Mouse (Mus musculus): ENCODE results near the gene H2-D1.
"Not testable (repeated sequence)": the region's sequence is repeated elsewhere in the genome, so short reads cannot be mapped to it uniquely, and the experiment has no call there.

Gene H2-D1

DNA sequence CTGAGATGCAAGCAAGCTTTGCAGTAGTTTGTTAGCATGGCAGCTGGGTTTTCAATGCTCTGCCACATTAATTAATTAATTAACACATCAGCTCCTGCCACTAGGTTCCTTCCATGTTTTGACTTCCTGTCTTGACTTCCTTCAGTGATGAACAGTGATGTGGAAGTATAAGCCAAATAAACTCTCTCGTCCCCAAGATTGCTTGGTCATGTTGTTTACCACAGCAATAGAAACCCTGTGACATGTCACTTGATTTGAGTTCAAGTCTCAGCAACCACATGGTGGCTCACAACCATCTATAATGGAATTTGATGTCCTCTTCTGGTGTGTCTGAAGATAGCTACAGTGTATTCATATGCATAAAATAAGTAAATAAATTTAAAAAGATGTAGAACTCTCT is 5.2 kb upstream of the H2-D1 start:
- DNase-seq (ENCODE audit: low spot score): no peak

DNA sequence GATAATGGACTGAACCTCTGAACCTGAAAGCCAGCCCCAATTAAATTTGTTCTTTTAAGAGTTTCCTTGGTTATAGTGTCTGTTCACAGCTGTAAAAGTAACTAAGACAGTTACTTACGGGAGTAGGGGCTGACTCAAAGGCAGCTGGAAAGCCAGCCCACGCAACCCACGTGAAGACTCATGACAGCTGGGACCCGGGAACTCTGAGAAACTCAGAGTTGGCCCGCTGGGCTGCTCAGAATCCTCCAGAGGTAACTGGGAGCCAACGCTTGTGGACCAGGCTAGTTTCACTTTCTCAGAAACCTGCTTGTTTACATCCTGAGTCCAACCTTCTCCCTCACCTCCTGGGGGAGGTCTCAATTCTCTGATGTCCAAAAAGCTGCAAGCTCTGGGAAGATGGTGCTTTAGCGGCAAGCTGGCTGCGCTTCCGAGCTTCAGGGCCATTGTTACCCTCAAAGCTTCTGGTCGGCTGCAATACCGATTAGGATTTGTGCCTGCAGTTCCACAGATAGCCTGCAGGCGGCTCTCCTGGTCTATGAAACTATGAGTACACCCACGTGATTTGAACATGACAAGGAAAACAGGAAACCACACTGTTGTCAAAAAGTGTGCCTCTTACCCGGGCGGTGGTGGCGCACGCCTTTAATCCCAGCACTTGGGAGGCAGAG is 4.6 kb upstream of the H2-D1 start:
- DNase-seq (ENCODE audit: low spot score): peak; percentile 93

DNA sequence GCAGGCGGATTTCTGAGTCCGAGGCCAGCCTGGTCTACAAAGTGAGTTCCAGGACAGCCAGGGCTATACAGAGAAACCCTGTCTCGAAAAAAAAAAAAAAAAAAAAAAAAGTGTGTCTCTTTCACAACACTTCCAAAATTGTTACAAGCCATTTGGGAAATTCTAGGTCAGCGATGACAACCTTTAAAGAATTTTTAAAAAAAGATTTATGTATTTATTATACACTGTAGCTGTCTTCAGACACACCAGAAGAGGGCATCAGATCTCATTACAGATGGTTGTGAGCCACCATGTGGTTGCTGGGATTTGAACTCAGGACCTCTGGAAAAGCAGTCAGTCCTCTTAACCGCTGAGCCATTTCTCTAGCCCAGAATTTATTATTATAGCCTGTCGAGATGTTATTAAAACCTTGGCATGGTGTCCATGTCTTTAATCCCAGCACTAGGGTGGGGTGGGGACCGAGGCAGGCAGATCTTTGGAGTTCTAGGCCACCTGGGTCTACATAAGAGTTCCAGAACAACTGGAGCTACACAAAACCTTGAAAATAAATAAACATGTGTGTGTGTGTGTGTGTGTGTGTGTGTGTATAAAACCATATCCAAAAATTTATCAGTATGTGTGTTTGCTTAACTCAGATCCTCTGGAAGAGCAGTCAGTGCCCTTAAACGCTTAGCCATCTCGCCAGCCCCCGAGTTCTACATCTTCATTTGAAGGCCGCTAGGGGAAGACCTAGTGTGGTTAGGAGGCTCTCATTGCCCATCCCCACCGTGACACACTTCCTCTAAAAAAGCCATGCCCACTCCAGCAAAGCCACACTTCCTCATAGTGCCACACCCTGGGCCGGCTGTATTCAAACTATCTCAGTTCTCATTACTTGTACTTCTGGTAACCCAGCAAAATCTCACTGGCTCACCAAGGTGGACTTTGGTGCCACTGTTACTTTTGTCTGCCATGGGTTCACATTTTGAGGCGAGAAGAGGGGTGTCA is 3.7 kb upstream of the H2-D1 start:
- peak; percentile 53 for DNase-seq (ENCODE audit: low spot score)

DNA sequence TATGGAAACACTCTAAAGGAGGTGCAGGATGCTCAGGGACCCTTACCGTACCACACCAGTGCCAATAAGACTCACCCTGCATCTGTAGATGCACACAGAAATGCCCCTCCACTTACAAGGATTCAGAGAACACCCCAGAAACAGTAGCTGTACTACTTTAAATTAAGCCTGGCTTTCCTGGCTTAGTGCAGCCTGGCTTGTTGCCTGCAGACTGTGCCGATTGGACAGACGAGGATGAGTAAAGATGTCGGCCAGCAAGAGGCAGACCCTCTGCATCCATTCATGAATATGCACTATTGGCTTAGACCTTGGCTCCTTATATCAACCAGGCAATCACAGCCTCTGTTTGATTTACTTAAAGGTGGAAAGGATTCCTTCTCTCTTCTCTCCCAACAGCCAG is 2.9 kb upstream of the H2-D1 start:
- DNase-seq (ENCODE audit: low spot score): no peak

DNA sequence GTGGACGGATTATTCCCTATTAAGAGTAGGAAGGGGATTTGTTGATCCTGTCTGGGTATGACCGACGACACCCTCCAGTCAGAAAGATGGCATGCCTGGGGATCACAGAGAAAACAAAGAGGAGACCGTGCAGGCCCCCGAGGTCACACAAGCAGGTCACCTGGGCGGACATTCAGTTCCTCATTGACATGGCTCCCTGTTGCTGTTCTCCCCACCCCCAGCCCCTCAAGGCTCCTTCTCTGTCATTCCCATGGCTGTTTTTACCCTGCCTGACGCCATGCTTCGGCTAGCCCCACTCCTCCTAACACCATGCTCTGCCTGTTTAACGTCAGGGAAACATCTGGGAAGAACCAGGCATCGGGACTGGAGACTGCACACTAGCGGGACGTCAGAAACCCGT is 879 bp upstream of the H2-D1 start:
- no peak for DNase-seq (ENCODE audit: low spot score)

DNA sequence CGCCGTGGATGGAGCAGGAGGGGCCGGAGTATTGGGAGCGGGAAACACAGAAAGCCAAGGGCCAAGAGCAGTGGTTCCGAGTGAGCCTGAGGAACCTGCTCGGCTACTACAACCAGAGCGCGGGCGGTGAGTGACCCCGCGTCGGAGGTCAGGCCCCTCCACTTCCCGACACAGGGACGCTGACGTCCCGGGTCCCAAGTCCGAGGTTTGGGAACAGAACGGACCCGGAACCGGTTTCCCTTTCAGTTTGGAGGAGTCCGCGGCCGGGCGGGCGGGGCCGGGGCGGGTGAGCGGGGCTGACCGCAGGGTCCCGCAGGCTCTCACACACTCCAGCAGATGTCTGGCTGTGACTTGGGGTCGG is 973 bp downstream of the H2-D1 start:
- DNase-seq (ENCODE audit: low spot score): no peak

DNA sequence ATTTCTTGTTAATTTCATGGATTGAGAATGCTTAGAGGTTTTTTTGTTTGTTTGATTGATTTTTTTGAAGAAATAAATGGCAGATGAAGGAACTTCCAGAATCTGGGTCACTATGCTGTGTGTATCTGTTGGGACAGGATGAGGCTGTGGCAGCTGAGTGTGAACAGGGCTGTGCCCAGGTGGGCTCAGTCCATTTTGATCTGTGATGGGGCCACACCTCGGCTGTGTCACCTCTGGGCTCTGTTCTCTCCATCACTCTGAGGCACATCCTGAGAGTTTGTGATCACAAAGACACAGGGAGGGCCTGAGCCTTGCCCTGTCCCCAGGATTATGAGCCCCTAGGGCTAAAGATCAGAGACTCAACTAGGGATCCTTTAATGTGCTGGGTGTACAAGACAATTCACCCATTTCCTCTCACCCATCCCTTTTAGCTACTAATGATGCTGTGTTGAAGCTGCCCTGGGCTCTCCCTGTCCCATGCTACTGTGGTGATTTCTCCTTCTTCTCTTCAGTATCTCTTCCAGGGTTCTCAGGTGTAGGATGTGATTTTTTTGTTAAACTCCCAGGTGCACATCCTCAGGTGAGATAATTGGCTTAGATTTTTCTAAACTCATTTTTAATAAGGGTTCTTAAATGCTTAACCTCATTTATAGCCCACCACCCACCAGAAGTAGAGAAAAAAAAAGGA is 5.0 kb downstream of the H2-D1 start:
- no peak for DNase-seq (ENCODE audit: low spot score)

DNA sequence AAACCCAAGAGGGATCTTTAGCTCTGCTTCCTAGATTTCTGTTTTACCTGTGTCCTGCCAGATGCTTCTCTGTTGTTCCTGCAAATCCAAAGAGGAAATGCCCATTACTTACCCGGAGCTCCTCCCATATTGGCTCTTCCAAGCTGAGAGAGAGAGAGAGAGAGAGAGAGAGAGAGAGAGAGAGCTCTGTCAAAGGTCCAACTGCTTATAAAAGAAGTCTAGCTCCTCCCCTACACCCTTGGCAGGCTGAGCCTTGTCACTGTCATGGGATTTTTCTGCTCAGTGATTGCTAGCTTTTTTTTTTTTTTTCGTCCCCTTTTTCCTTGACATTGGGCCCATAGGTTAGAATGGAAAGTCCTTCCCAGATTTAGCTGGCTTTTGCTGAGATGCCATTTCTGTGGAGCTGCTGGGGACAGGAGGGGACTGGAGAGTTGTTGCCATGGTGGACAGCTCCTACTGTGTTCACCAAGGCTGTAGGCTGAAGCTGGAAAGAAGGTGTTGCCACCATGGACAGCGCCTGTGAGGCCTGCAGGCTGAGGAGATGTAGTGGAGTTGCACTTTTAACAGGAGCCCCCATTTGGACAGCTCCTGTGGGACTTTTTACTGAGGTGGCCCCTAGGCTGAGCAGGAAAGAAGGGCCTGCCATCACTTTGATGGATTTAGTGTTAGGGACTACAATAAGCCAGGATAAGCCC is 7.3 kb downstream of the H2-D1 start:
- DNase-seq (ENCODE audit: low spot score): peak; percentile 41

DNA sequence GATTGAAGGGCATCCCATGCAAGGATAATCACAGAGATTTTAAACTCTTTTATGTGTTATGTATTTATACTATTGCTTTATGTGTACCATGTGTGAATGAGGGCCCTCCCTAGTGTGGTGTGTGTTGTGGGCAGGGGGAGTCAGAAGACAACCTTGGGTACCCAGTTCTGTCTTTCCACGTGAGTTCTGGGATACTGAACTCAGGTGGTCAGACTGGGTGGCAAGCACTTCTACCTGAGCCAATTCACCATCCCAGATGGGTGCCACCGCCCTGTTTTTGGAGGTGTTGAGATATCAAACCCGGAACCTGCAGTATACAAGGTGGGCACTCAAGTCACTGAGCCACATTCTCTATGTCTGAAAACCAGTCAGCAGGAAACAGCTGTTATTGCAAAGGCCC is 9.7 kb downstream of the H2-D1 start:
- no peak for DNase-seq (ENCODE audit: low spot score)

DNA sequence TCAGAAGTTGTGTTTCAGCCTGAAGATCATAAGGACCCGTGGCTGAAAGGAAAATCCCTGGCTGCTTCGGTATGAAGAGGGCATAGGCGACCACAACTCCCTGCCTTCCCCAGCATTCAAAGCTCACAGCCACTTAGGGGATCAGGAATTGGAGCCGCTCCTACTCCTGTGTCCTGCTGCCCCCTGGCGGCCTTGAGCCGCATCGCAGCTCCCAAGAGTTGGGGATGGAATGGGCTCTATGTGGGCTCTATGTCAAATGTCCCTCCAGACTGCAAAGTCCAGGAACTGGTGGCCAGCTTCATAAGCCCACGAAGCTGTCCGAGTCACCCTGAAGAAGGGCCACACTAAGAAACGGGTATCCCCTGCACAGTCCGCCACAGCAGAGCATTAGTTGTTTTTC is 12.2 kb downstream of the H2-D1 start:
- DNase-seq (ENCODE audit: low spot score): peak; percentile 88

DNA sequence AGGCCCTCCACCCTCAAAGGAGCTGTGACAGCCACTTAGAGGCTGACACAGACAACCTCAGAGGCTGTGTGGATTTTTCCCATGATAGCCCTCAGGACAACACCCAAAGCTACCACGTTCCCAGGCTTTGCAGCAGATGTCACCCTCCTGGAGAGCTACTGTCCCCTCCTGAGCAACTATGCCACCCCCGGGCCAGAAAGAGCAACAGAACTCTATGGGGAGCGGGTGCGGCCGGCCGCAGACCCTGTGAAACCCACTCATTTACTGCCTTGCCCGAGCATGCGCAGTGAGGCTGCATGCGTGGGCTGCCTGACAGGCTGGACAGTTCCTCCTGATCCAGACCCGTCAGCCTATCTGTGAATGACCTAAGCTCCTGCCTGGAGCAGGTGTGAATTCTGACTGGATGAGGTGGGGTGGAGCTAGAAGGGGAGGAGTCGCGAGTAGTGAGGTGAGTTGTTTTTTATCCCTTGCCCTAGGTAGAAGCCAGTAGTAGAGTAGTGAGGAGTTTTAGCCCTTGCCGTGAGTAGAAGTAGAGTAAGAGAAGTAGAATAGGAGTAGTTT is 13.9 kb downstream of the H2-D1 start:
- no peak for DNase-seq (ENCODE audit: low spot score)

DNA sequence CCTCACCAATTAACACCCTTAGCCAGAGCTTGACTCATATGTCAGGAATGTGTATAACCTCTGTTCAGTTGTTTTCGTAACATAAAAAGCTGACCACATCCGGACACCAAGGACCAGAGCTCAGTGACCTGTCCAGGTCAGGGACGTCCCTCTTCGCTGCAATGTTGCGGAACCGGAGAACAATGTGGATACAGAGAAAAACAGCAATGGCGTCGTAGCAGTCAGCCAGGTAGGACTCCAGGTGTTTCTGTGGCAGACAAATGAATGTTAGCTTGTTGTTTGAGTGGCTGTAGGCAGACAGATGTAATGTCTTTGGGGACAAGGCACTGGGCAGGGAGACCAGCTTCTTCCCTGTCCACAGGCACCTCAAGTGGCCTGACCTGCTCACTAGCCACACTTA is 15.5 kb downstream of the H2-D1 start:
- no peak for DNase-seq (ENCODE audit: low spot score)

DNA sequence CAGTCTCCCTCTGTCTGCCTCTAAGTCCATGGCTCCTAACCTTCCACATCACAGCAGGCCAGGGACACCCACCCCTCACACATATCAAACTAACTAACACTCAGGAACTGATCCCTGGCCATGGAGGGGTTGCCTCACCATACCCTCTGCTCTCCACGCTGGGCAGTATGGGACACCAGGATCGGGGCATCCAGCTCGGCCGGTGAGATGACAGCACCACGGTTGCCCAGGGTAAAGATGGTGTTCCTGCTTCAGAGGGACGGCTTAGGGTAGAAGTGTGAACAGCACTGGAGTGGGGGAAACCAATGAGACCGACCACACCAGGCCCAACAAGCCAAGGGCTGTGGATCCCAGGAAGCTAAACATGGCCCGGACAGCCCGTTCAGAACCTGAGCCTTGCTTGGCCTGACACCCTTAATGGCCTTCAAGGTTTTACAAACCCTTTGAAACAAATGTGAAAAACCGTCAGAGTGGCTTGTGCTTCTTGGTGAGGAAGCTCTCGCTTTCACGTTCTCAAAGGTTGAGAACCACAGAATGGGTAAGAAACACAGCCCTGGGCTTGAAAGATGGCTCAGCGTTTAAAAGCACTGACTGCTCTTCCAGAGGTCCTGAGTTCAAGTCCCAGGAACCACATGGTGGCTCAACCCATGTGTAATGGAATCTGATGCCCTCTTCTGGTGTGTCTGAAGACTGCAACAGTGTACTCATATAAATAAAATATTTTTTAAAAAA is 16.6 kb downstream of the H2-D1 start:
- DNase-seq (ENCODE audit: low spot score): no peak

DNA sequence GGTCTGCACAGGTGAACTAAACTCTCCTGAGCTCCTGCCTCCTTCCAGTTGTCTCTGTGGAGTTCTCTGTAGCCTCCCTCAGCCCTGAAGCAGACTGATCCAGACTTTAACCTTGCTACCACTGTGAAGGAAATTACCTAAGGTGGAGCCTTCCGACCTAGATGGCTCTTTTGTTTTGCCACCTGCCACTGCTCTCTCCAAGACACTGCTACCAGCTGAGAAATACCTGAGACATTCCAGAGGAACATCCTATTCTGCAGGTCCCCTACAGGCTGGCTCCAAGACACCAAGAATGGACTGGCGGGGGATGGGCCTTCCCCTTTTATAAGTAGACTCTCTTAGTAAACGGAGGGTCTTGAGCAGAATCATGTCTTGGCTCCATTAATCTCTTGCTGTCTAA is 17.7 kb downstream of the H2-D1 start:
- no peak for DNase-seq (ENCODE audit: low spot score)

DNA sequence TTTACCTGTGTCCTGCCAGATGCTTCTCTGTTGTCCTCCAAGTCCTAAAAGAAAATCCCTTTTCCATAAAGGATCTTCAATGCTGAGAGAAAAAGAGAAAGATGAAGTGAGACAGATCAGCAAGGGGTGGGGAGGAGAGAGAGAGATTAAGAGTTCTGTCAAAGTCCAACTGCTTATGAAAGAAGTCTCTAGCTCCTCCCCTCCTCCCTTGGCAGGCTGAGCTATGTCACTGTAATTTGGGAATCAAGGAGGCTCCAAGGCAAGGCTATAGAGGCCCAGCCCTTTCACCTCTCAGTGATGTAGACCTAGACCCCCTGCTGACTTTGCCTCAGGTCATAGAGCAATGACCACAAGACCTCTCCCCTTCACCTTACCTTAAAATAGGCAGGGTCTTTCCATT is 22.9 kb downstream of the H2-D1 start:
- no peak for DNase-seq (ENCODE audit: low spot score)

DNA sequence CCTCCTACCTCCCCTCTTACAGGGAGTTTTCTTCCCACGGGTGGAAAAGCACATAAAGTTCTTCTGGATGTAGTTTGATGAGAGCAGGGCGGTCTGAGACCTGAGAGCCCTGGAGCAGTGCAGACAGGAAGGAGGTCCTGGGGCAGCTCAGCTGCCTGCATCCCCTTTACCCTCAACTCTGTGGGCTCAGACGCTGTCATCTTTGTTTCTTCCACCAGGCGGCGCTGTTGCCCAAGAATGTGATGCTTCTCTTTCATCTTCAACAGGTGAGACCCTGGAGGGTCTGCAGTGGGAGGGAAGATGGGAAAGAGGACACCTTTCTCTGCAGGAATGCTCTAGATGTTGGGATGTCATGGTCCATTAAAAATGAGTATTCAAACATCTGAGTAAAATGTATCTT is 33.3 kb downstream of the H2-D1 start:
- DNase-seq (ENCODE audit: low spot score): peak; percentile 57

DNA sequence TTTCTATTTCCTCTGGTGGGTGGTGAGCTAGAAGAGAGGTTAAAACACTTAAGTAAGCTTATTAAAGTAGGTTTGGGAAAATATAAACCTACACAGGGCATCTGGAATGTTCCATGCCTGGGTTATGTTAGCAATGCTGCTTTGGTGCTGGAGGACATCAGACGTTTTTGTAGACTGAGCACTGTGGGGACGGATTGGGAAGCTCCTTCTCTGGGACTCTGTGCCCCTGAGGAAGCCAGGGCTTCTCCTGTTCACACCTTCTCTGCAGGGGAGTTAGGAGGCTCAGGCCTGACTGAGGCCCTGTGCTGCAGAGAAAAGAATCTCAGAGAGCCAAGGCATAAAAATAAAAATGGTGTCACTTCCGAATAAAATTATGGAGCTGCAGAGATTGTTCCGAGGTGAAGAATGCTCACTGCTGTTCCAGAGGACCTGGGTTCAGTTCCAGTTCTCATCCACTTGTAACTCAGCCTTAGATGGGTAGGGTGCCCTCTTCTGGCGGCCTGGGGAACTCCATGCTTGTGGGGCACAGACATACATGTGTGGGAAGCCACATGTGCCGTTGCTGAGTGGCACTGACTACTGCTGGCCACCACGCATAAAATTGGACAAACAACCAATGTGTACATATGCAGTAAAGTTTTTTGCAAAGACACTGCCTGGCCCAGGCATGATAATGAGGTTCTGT is 37.9 kb downstream of the H2-D1 start:
- DNase-seq (ENCODE audit: low spot score): not testable (repeated sequence)

DNA sequence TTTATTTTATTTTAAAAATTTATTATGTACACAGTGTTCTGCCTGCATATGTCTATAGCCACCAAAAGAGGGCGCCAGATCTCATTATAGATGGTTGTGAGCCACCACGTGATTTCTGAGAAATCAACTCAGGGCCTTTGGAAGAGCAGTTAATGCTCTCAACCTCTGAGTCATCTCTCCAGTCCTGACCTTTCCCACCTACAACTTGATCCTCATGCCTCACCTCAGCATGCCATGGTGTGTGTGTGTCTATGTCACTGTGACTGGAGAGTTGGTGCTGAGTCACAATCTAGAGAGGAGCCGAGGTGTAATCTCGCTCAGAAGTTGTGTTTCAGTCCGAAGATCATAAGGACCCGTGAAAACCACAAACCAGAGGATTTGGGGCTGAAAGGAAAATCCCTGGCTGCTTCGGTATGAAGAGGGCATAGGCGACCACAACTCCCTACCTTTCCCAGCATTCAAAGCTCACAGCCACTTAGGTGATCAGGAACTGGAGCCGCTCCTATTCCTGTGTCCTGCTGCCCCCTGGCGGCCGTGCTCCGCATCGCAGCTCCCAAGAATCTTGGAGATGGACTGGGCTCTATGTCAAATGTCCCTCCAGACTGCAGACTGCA is 39.2 kb downstream of the H2-D1 start:
- peak; percentile 92 for DNase-seq (ENCODE audit: low spot score)

DNA sequence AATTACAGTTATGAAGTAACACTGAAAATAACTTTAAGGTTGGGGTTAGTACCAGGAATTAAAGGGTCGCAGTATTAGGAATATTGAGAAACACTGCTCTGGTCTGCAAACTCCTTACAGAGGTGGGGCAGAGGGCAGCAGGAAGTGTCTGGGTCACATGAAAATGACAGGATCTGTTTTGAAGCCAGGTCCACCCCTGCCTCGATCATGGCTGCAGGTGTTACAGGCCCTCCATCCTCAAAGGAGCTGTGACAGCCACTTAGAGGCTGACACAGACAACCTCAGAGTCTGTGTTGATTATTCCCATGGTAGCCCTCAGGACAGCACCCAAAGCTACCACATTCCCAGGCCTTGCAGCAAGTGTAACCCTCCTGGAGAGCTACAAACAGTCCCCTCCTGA is 40.7 kb downstream of the H2-D1 start:
- no peak for DNase-seq (ENCODE audit: low spot score)

DNA sequence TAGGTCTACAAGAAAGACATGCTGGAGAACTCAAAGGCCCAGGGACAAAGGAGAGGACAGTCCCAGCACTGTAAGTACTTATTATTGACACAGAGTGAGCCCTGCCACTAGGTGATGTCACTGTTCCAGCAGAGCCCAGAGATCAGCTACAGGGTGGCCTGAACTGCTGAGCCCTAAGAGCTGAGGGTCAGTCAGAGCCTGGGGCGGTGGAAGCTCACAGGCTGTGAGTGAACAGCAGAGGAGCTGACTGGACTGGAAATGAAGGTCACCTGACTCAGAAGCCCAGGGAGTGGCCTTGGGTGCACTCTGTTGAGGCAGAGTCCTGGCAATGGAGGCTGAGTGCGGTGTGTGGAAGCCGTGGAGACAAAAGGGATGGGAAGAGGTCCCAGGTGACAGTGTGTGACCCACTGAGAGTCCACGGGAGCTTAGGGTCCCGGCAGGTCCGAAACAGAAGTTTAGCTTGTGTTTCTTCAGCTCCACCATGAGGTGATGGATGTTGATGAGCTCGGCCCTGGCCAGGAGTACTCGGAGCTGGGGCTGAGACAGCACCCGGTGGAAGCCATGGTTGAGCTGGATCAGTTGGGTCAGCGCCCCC is 41.3 kb downstream of the H2-D1 start:
- DNase-seq (ENCODE audit: low spot score): no peak

Measured in urinary bladder, postnatal 14 days (tissue).